Mouse (Mus musculus) cerebellum, adult 8-10 months (tissue): ENCODE measurements at regions not wholly inside any gene's neighbourhood (a gene's known extent, or its start where the extent isn't known, plus 50 kb on each side); places are given as distances from the start of the nearest gene placed in this dataset.
A peak's percentile ranks its signal among the peaks of the same experiment; 100 is the strongest.

Experiments used
- DNase-seq: peaks from one replicate; pipeline ENCODE4 v3.0.0; 2022

- DNase-seq: no peak
Measured at GRCm38 (mm10) chr3:49200596-49200995, 556.5 kb downstream of the Pcdh18 start.

- DNase-seq: peak; percentile 28
Measured at GRCm38 (mm10) chr3:49185555-49185954, 571.6 kb downstream of the Pcdh18 start.
